Mouse (Mus musculus): ENCODE measurements around the gene Megf6. TPM values are rescaled to one million over a fixed set of nuclear protein-coding genes. Genes with fewer than 3 reads are reported as not detected.

The Megf6 gene
- total RNA-seq, 1 experiment from 2014 or later: not detected

GRCm38 (mm10) chr4:154301466-154301881 lies 130.9 kb downstream of the Megf6 start, which contains the start of gene Arhgef16:
Gene Arhgef16, minus strand, starts transcription at chr4:154301676.
- ATAC-seq (ENCODE audit: extremely low read depth, insufficient number of reproducible peaks, low FRiP score, poor library complexity, severe bottlenecking): 0 out of 2 replicates have a peak, but pooled peaks have one; percentile 20

- ATAC-seq (ENCODE audit: extremely low read depth, insufficient number of reproducible peaks, low FRiP score, poor library complexity, severe bottlenecking): no peak
Observed at GRCm38 (mm10) chr4:154309131-154309530, 138.6 kb downstream of the Megf6 start.

- ATAC-seq (ENCODE audit: extremely low read depth, insufficient number of reproducible peaks, low FRiP score, poor library complexity, severe bottlenecking): no peak
Observed at GRCm38 (mm10) chr4:154310576-154311262, 140.2 kb downstream of the Megf6 start.

DNA sequence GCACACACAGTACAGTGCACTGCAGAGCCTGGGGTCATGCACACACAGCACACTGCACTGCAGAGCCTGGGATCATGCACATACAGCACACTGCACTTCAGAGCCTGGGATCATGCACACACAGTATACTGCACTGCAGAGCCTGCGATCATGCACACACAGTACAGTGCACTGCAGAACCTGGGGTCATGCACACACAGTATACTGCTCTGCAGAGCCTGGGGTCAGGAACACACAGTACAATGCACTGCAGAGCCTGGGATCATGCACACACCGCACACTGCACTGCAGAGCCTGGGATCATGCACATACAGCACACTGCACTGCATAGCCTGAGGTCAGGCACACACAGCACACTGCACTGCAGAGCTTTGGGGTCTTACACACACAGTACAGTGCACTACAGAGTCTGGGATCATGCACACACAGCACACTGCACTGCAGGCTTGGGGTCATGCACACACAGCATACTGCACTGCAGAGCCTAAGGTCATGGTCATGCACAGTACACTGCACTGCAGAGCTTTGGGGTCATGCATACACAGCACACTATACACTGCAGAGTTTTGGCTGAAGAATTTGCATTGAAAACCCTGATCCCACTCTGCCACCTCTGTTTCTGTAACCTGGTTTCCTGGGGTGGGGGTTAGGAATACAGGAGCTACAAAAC lies 141.7 kb downstream of the Megf6 start:
- no peak for ATAC-seq (ENCODE audit: extremely low read depth, insufficient number of reproducible peaks, low FRiP score, poor library complexity, severe bottlenecking)

GRCm38 (mm10) chr4:154312935-154313621 lies 142.5 kb downstream of the Megf6 start:
- ATAC-seq (ENCODE audit: extremely low read depth, insufficient number of reproducible peaks, low FRiP score, poor library complexity, severe bottlenecking): no peak

- ATAC-seq (ENCODE audit: extremely low read depth, insufficient number of reproducible peaks, low FRiP score, poor library complexity, severe bottlenecking): no peak
Observed at GRCm38 (mm10) chr4:154313622-154313967, 143.1 kb downstream of the Megf6 start.

Other genes starting within 250 kb of the Megf6 start
- gene A430005L14Rik, start 213.5 kb upstream of the Megf6 start, total RNA-seq (2017): 14.3 and 15.6 TPM in 2 replicates
- 11.4 and 16.8 TPM in 2 replicates for gene Dffb, start 195.6 kb upstream of the Megf6 start, total RNA-seq (2017)
- 12.2 and 12.5 TPM in 2 replicates for gene Cep104, start 195.5 kb upstream of the Megf6 start, total RNA-seq (2017)
- 42.6 and 43.4 TPM in 2 replicates for gene Lrrc47, start 159.0 kb upstream of the Megf6 start, total RNA-seq (2017)
- 0.23 and 0.37 TPM in 2 replicates for gene Smim1, start 144.5 kb upstream of the Megf6 start, total RNA-seq (2017)
- gene Ccdc27, start 128.1 kb upstream of the Megf6 start, total RNA-seq (2017): not detected in 2 replicates
- gene Trp73, start 30.5 kb upstream of the Megf6 start, total RNA-seq (2017): not detected in 2 replicates
- 8.8 and 27.4 TPM in 2 replicates for gene Wrap73, start 28.4 kb upstream of the Megf6 start, total RNA-seq (2017)
- gene Tprgl, start 10.1 kb upstream of the Megf6 start, total RNA-seq (2017): 161 and 163 TPM in 2 replicates
- gene Arhgef16, start 130.9 kb downstream of the Megf6 start, total RNA-seq (2017): 1.0 TPM in 1 of 2 replicates, not detected in the other
- not detected in 2 replicates for gene B230104I21Rik, start 165.4 kb downstream of the Megf6 start, total RNA-seq (2017)

Measured in neutrophil, adult 5-6 weeks (primary cell).